Mouse (Mus musculus) MEL-GATA-1-ER (cell line): ENCODE data around the gene H2al1c.
"Not testable (repeated sequence)": the region's sequence is repeated elsewhere in the genome, so short reads cannot be mapped to it uniquely, and the experiment has no call there.

Experiments used
- DNase-seq: peaks from one replicate; pipeline ENCODE4 v3.0.0-alpha.2; 2012; ENCODE audit warnings: low read depth; ENCODE audit errors: extremely low read depth

H2al1c gene

GRCm38 (mm10) chrX:11305355-11305754 is at the start of gene H2al1c:
Gene H2al1c (plus strand): TSS chrX:11305655.
- not testable (repeated sequence) for DNase-seq

DNA sequence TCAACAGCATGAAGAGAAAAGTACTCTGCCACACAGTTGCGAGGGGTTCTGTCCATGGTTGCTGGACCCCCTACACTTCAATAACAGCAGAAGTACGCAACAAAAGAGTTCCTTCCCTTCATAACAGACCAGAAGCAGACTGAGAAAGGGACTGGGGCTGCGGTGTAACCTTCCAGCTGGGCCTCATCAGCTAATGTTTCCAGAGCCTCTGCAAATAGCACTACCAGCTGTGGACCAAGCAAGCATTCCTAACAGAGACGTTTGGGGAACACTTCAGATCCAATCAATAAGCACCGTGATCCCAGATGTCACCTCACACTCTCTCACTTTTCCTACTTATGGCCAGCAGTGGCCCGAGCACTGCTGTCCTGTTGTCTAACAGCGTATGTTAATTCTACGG is 40.5 kb upstream of the H2al1c start:
- DNase-seq: no peak

GRCm38 (mm10) chrX:11267791-11268190 is 37.7 kb upstream of the H2al1c start:
- DNase-seq: no peak

DNA sequence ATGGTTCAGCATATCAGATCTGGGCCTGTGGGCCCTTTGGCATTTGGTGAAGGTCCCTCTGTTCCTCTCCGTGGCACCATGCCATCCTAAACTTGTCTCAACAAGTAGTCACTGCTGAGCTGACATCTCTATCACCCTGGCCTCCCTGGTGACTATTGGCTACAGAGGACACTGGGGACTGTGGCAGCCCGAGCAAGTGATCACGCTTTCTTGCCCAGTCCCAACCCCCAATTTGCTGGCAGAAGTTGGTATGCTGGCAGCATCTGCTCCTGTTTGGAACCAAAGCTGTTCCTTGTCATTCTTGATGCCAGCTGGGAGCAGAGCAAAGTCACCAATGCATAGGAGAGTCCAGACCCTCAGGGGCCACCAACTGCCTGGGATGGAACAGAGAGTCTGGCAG is 36.4 kb upstream of the H2al1c start:
- no peak for DNase-seq

- DNase-seq: no peak
These were observed 32.3 kb upstream of the H2al1c start for GRCm38 (mm10) chrX:11273190-11273589.

DNA sequence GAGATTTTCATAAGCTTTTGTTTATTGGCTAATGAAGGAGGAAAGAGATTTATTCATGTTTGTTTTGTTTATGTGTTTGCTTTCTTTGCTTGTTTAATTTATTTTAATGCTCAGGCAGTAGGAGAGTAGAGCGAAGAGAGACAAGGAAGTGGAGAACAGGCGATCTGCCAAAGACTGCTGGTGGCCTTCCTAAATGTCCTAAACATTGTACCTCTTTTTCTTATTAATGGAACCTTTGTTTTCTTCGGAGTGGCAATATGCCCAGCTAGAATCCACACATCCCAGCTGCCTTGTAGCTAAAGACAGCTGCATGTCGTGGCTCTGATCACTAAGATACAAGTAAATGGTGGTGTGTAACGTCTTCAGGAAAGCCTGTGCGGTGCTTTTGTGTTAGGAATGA is 28.4 kb upstream of the H2al1c start:
- no peak for DNase-seq

GRCm38 (mm10) chrX:11280741-11281140 is 24.7 kb upstream of the H2al1c start:
- no peak for DNase-seq

DNA sequence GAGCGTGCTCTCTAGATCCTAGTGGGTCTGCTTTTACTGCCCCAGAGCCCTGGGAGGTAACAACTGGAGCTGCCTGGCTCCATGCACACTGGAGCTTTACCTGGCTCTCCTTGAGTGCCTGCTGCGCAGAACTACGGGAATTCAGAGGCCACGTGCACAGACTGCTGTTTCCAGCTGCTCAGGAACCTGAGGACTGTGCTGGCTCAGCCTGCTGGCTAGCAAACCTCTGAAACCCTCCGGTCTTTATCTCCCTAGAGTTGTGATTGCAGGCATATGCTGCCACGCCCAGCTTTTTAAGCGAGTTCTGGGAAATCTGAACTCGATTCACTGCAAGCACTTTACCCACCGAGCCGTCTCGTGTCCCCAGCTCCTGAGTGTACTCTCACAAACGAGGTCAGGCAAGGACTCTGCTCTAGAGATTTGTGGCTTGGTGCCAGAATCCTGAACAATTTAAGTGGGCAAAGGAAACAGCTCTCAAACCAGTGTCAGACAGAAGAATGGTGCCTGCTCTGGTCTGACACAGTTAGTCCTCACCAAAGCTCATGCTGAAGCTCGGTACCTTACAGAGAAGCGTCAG is 17.1 kb upstream of the H2al1c start:
- no peak for DNase-seq

GRCm38 (mm10) chrX:11289244-11289643 is 16.2 kb upstream of the H2al1c start:
- DNase-seq: no peak

DNA sequence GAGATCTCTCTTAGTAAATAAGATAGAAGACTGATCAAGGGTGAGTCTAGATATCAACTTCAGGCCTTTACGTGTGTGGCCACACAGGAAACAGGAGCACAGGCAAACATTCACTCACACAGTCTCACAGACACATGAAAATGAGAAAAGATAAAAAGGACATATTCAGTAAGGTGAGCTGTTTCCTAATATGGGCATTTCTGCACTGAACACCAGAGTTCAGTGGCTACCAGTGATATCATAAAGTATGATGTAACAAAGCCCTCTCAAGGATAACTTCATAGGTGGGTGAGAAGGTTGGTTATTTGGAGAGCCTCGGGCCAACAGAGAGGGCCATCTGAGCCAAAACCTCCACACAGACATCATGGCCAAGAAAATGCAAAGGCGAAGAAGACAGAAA is 6.5 kb upstream of the H2al1c start, which contains the start of gene H2al1a:
H2al1a (plus strand) TSS at position 301 of the 400 bp plus-strand sequence.
- DNase-seq: not testable (repeated sequence)

DNA sequence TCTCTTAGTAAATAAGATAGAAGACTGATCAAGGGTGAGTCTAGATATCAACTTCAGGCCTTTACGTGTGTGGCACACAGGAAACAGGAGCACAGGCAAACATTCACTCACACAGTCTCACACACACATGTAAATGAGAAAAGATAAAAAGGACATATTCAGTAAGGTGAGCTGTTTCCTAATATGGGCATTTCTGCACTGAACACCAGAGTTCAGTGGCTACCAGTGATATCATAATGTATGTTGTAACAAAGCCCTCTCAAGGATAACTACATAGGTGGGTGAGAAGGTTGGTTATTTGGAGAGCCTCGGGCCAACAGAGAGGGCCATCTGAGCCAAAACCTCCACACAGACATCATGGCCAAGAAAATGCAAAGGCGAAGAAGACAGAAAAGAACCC is 3.3 kb upstream of the H2al1c start, which contains the start of gene H2al1b:
H2al1b (plus strand) TSS at position 301 of the 400 bp plus-strand sequence.
- not testable (repeated sequence) for DNase-seq

DNA sequence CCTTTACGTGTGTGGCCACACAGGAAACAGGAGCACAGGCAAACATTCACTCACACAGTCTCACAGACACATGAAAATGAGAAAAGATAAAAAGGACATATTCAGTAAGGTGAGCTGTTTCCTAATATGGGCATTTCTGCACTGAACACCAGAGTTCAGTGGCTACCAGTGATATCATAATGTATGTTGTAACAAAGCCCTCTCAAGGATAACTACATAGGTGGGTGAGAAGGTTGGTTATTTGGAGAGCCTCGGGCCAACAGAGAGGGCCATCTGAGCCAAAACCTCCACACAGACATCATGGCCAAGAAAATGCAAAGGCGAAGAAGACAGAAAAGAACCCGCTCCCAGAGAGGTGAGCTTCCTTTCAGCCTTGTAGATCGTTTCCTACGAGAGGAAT is 3.1 kb downstream of the H2al1c start, which contains the start of gene H2al1d:
H2al1d (plus strand) TSS at position 301 of the 400 bp plus-strand sequence.
- DNase-seq: not testable (repeated sequence)

DNA sequence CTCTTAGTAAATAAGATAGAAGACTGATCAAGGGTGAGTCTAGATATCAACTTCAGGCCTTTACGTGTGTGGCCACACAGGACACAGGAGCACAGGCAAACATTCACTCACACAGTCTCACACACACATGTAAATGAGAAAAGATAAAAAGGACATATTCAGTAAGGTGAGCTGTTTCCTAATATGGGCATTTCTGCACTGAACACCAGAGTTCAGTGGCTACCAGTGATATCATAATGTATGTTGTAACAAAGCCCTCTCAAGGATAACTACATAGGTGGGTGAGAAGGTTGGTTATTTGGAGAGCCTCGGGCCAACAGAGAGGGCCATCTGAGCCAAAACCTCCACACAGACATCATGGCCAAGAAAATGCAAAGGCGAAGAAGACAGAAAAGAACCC is 6.2 kb downstream of the H2al1c start, which contains the start of gene H2al1e:
H2al1e (plus strand) TSS at position 301 of the 400 bp plus-strand sequence.
- DNase-seq: not testable (repeated sequence)

DNA sequence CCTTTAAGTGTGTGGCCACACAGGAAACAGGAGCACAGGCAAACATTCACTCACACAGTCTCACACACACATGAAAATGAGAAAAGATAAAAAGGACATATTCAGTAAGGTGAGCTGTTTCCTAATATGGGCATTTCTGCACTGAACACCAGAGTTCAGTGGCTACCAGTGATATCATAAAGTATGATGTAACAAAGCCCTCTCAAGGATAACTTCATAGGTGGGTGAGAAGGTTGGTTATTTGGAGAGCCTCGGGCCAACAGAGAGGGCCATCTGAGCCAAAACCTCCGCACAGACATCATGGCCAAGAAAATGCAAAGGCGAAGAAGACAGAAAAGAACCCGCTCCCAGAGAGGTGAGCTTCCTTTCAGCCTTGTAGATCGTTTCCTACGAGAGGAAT is 9.4 kb downstream of the H2al1c start, which contains the start of gene H2al1f:
H2al1f (plus strand) TSS at position 301 of the 400 bp plus-strand sequence.
- not testable (repeated sequence) for DNase-seq

GRCm38 (mm10) chrX:11317956-11318355 is 12.5 kb downstream of the H2al1c start, which contains the start of gene H2al1g:
Gene H2al1g (plus strand): TSS chrX:11318256.
- not testable (repeated sequence) for DNase-seq

DNA sequence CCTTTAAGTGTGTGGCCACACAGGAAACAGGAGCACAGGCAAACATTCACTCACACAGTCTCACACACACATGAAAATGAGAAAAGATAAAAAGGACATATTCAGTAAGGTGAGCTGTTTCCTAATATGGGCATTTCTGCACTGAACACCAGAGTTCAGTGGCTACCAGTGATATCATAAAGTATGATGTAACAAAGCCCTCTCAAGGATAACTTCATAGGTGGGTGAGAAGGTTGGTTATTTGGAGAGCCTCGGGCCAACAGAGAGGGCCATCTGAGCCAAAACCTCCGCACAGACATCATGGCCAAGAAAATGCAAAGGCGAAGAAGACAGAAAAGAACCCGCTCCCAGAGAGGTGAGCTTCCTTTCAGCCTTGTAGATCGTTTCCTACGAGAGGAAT is 15.7 kb downstream of the H2al1c start, which contains the start of gene H2al1h:
H2al1h (plus strand) TSS at position 301 of the 400 bp plus-strand sequence.
- DNase-seq: not testable (repeated sequence)

GRCm38 (mm10) chrX:11324359-11324758 is 18.9 kb downstream of the H2al1c start, which contains the start of gene H2al1i:
Gene H2al1i (plus strand): TSS chrX:11324659.
- DNase-seq: not testable (repeated sequence)

DNA sequence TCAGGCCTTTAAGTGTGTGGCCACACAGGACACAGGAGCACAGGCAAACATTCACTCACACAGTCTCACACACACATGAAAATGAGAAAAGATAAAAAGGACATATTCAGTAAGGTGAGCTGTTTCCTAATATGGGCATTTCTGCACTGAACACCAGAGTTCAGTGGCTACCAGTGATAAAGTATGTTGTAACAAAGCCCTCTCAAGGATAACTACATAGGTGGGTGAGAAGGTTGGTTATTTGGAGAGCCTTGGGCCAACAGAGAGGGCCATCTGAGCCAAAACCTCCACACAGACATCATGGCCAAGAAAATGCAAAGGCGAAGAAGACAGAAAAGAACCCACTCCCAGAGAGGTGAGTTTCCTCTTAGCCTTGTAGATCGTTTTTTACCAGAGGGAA is 22.1 kb downstream of the H2al1c start, which contains the start of gene H2al1j:
H2al1j (plus strand) TSS at position 301 of the 400 bp plus-strand sequence.
- DNase-seq: not testable (repeated sequence)

GRCm38 (mm10) chrX:11345762-11346161 is 40.3 kb downstream of the H2al1c start:
- DNase-seq: no peak

DNA sequence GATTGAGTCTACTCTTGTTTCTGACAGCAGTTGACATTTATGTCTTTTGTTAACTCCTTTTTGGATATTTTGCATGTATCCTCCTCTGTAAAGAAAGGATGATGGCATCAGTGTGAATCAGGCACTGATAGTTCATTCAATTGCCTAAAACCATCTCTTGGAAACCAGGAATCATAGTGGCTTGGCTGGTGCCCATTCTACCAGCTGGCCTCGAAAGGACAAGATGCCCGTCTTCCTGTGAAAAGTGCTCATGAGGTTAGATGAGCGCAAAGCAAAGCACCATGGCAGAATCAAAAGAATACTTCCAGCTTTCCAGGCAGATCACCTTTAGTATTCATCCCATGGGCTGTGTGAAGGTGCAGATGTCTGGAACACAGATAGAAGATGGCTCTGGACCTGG is 41.3 kb downstream of the H2al1c start:
- DNase-seq: no peak
